Mouse (Mus musculus) heart, adult 2 months (tissue): Measurements from ENCODE around the gene Trp53. TPM values are rescaled to one million over a fixed set of nuclear protein-coding genes. Genes with fewer than 3 reads are reported as not detected.
A peak's percentile ranks its signal among the peaks of the same experiment; 100 is the strongest.
"Not testable (repeated sequence)": the region's sequence is repeated elsewhere in the genome, so short reads cannot be mapped to it uniquely, and the experiment has no call there.

Source experiments
- DNase-seq, 2 experiments: peaks; one replicate each; pipeline ENCODE4 v3.0.0; 2021
- H3K27ac ChIP-seq: fragments of 200-600 bp; 2 replicates; pipeline ENCODE4 v1.8.1; 2022
- H3K27me3 ChIP-seq: fragments of 200-500 bp; 2 replicates; pipeline ENCODE4 v1.6.1; 2012; ENCODE audit warnings: mild to moderate bottlenecking, low read length, inconsistent platforms, mixed read lengths; ENCODE audit not compliant: control insufficient read depth, insufficient read depth
- H3K36me3 ChIP-seq: fragments of 200-500 bp; 2 replicates; pipeline ENCODE4 v1.6.1; 2012; ENCODE audit warnings: low read length, inconsistent platforms; ENCODE audit not compliant: control insufficient read depth, insufficient read depth
- H3K4me1 ChIP-seq: fragments of 200-500 bp; 2 replicates; pipeline ENCODE4 v1.6.1; 2011; ENCODE audit warnings: low read length; ENCODE audit not compliant: control insufficient read depth, insufficient read depth
- H3K4me3 ChIP-seq: fragments of 200-600 bp; 2 replicates; pipeline ENCODE4 v1.8.1; 2022
- H3K79me2 ChIP-seq: fragments of 200-500 bp; replicated peaks from 2 replicates; pipeline ENCODE4 v1.6.1; 2012; ENCODE audit warnings: mild to moderate bottlenecking, inconsistent platforms, low read length, moderate library complexity, mixed read lengths; ENCODE audit not compliant: control insufficient read depth, insufficient read depth
- H3K9ac ChIP-seq: fragments of 200-500 bp; 2 replicates; pipeline ENCODE4 v1.6.1; 2012; ENCODE audit warnings: low read depth, mild to moderate bottlenecking, control low read depth, inconsistent platforms, low read length, mixed read lengths
- CTCF ChIP-seq: fragments of 200-600 bp; IDR thresholded peaks from 2 replicates; pipeline ENCODE4 v1.8.1; 2022; ENCODE audit warnings: antibody characterized with exemption, mild to moderate bottlenecking, moderate library complexity
- EP300 ChIP-seq: fragments of 200-500 bp; IDR thresholded peaks from 2 replicates; pipeline ENCODE4 v1.6.1; 2011; ENCODE audit warnings: low read depth, low read length, control low read depth; ENCODE audit not compliant: insufficient read depth
- POLR2A ChIP-seq: fragments of 200-500 bp; IDR thresholded peaks from 2 replicates; pipeline ENCODE4 v1.6.1; 2011; ENCODE audit warnings: mild to moderate bottlenecking, low read depth, low read length, control low read depth; ENCODE audit not compliant: insufficient read depth
- WGBS: fragments of 180-500 bp; shearing (Covaris S2); methylation state at CpG from one replicate; pipeline ENCODE4 v1.1.7; 2018; 5-methylcytosine and 5-hydroxymethylcytosine counted together
- intact Hi-C: fragments of 180-260 bp; cut with DNase I; formaldehyde crosslinking; loops from one replicate; pipeline ENCODE4 v1.15.1; 2025
- long read RNA-seq: library from polyadenylated mRNA; stranded (forward); transcript quantifications from one replicate; pipeline ENCODE4 v2.0.0, GENCODE M21; 2021
- polyA plus RNA-seq: library from polyadenylated mRNA; depleted of rRNA; stranded (reverse); fragments of >200 nt; gene quantifications from 2 replicates; pipeline ENCODE4 v1.2.3, GENCODE M21; 2012; rRNA removed
- total RNA-seq, 2 experiments: library from RNA; stranded (reverse); gene quantifications; 2 replicates each; pipeline ENCODE4 v1.2.3; 2021

The Trp53 gene
- total RNA-seq (10 to 100 TPM; 13.6 to 15.3 TPM), polyA plus RNA-seq (35.0 and 41.6 TPM in 2 replicates)
- long read RNA-seq, transcript Trp53-203 (11 exons, 1,771 nt), result major isoform, 18 of 29 reads
- long read RNA-seq, transcript Trp53-206 (11 exons, 1,867 nt), result minor isoform, 7 of 29 reads
- long read RNA-seq, partial matches to known transcripts, result 1 of 29 reads
- long read RNA-seq, other reads (novel, unspliced or antisense), result 3 of 29 reads

DNA sequence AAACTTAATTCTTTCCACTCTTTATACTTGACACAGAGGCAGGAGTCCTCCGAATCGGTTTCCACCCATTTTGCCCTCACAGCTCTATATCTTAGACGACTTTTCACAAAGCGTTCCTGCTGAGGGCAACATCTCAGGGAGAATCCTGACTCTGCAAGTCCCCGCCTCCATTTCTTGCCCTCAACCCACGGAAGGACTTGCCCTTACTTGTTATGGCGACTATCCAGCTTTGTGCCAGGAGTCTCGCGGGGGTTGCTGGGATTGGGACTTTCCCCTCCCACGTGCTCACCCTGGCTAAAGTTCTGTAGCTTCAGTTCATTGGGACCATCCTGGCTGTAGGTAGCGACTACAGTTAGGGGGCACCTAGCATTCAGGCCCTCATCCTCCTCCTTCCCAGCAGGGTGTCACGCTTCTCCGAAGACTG is at the start of gene Trp53, which contains the start of gene Wrap53:
TSS of gene Trp53 (plus strand) at position 269 of the 424 bp plus-strand sequence.
TSS of gene Wrap53 (minus strand) at position 165 of the 424 bp plus-strand sequence.
- peak within 1 kb of the TSS; percentile 91 for H3K4me3 ChIP-seq
- DNase-seq, result peak; percentile 92 to 94
- no peak for TF ChIP-seq CTCF
- TF ChIP-seq EP300, result peak; percentile 87
- peak; percentile 87 for TF ChIP-seq POLR2A
- under 1% methylated on average over 13 of the region's 13 CpGs for WGBS
- intact Hi-C loops, result loop anchor here (5.0 kb wide), 1 partner anchor 102 kb away; the partner anchor contains the start of gene Senp3
- H3K27me3 ChIP-seq, result no peaks in the 10 kb centered on the region
- H3K4me1 ChIP-seq, result peaks cover 5% of the 10 kb centered on the region
- H3K36me3 ChIP-seq, result no peaks in the 10 kb centered on the region
- H3K79me2 ChIP-seq, result no peaks in the 10 kb centered on the region; the same call in 1 of the 2 replicates
- peak within 1 kb of the TSS; percentile 89 for H3K27ac ChIP-seq
- peak within 1 kb of the TSS; percentile 70 for H3K9ac ChIP-seq

DNA sequence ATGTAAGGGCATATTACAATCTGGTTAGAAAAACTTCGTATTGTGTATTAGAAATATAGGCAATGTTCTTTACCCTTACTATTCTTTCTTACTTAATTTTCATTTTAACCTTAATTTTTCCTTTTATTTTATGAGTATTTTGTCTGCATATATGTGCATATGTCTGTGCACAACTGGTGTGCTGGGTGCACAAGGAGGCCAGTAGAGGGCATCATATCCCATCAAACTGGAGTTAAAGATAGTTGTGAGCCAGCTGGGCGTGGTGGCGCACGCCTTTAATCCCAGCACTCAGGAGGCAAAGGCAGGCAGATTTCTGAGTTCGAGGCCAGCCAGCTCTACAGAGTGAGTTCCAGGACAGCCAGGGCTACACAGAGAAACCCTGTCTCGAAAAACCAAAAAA is 49.4 kb upstream of the Trp53 start:
- H3K27me3 ChIP-seq, intact Hi-C loops, H3K4me1 ChIP-seq, H3K79me2 ChIP-seq, H3K36me3 ChIP-seq, DNase-seq, H3K9ac ChIP-seq, H3K27ac ChIP-seq, H3K4me3 ChIP-seq: not testable (repeated sequence)
- WGBS, result 86% methylated on average over 6 of the region's 6 CpGs
- TF ChIP-seq CTCF, result peak; percentile 37

DNA sequence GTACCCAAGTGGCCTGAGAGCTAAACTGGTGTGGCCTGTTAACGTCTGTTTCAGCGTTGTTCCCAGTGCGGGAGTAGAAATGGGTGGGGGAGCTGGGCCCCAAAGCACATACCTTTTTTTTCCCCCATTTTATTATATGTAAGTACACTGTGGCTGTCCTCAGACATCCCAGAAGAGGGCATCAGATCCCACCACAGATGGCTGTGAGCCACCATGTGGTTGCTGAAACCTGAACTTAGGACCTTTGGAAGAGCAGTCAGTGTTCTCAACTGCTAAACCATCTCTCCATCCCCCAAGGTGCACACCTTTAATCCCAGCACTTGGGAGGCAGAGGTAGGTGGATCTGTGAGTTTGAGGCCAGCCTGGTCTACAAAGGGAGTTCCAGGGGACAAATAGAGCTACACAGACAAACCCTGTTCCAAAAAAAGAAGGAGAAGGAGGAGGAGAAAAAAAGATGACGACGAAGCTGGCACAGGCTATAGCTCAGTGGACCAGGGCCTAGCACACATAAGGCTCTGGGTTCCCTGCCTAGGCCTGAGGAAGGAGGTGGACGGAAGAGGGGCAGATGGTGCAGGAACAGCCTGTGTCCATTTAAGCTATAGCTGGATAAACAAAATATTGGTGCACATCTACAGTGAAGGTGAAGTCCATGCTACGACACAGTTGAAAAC is 47.5 kb upstream of the Trp53 start:
- WGBS, result 78% methylated on average over 7 of the region's 7 CpGs

DNA sequence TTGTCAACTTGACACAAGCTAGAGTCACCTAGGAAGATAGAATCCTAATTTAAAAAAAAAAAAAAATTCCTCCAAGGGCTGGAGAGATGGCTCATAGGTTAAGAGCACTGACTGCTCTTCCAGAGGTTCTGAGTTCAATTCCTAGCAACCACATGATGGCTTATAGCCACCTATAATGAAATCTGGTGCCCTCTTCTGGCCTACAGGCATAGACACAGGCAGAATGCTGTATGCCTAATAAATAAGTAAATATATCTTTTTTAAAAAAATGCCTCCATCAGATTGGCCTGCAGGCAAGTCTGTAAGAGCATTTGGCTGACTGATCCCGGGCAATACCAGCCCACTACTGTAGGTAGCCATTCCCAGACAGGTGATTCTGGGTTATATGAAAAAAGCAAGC is 45.2 kb upstream of the Trp53 start:
- intact Hi-C loops, result no loop called here
- 70% methylated on average over 1 of the region's 1 CpGs for WGBS

More for the DNA sequence above, 47.5 kb upstream of the Trp53 start:
- no peak for TF ChIP-seq CTCF
- TF ChIP-seq POLR2A, result no peak
- TF ChIP-seq EP300, result no peak
- H3K79me2 ChIP-seq, result no peaks in the 10 kb centered on the region
- H3K36me3 ChIP-seq, result no peaks in the 10 kb centered on the region
- H3K9ac ChIP-seq, result no peak overlapping the region
- H3K4me1 ChIP-seq, result no peaks in the 10 kb centered on the region
- DNase-seq, result no peak
- H3K27ac ChIP-seq, result no peak overlapping the region
- no peaks in the 10 kb centered on the region for H3K27me3 ChIP-seq
- no peak overlapping the region for H3K4me3 ChIP-seq
- intact Hi-C loops, result no loop called here

DNA sequence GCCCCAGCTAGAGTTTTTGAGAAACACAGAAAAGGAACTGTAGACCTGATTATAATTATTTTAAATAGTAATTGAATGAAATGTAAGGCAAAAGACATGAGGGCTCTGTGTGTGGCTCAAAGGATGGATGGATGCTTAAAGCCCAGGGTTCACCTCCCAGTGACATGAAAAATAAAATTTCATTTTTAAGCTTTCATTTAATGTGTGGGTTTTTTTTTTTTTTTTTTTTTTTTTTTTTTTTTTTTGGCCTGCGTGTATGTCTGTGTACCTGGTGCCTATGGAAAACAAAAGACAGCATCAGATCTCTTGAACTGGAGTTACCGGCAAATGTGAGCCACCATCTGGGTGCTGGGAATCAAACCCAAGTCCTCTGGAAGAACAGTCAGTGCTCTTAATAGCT is 39.5 kb upstream of the Trp53 start:
- no peaks in the 10 kb centered on the region for H3K27me3 ChIP-seq
- no peak overlapping the region for H3K4me3 ChIP-seq
- H3K36me3 ChIP-seq, result no peaks in the 10 kb centered on the region
- no peaks in the 10 kb centered on the region for H3K4me1 ChIP-seq
- 93% methylated on average over 2 of the region's 2 CpGs for WGBS
- H3K79me2 ChIP-seq, result no peaks in the 10 kb centered on the region
- H3K27ac ChIP-seq, result no peak overlapping the region
- intact Hi-C loops, result no loop called here
- no peak overlapping the region for H3K9ac ChIP-seq
- no peak for TF ChIP-seq CTCF
- TF ChIP-seq EP300, result no peak
- no peak for TF ChIP-seq POLR2A
- DNase-seq, result no peak

More for the DNA sequence above, 45.2 kb upstream of the Trp53 start:
- H3K4me3 ChIP-seq, result no peak overlapping the region
- DNase-seq, result no peak
- no peaks in the 10 kb centered on the region for H3K79me2 ChIP-seq
- H3K27me3 ChIP-seq, result no peaks in the 10 kb centered on the region
- H3K27ac ChIP-seq, result no peak overlapping the region
- no peaks in the 10 kb centered on the region for H3K4me1 ChIP-seq
- no peaks in the 10 kb centered on the region for H3K36me3 ChIP-seq
- no peak overlapping the region for H3K9ac ChIP-seq
- peak; percentile 47 for TF ChIP-seq CTCF
- no peak for TF ChIP-seq EP300

DNA sequence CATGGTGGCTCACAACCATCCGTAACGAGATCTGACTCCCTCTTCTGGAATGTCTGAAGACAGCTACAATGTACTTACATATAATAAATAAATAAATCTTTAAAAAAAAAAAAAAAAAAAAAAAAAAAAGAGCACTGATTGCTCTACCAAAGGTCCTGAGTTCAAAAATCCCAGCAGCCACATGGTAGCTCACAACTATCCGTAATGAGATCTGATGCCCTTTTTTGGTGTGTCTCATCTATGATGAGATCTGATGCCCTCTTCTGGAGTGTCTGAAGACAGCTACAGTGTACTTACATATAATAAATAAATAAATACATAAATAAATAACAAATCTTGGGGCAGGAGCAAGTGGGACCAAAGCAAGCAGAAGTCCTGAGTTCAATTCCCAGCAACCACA is 38.4 kb upstream of the Trp53 start:
- intact Hi-C loops, H3K27ac ChIP-seq, H3K36me3 ChIP-seq, H3K4me1 ChIP-seq, H3K4me3 ChIP-seq, H3K79me2 ChIP-seq, H3K9ac ChIP-seq, DNase-seq, H3K27me3 ChIP-seq: not testable (repeated sequence)
- 73% methylated on average over 1 of the region's 3 CpGs for WGBS
